In genomic region chr14:21702691-21703090, GRCm38 (mm10) we compare ENCODE assay signal across 18 mouse cellular contexts. TPM values are rescaled to one million over a fixed set of nuclear protein-coding genes. Genes with fewer than 3 reads are reported as not detected.
"Had no signal": no experiment of that assay in that cellular context is flagged by ENCODE, and none has a peak within 500 bp of the region (broad histone marks: within the 10 kb centered on the region; RNA-seq: fewer than 3 reads in every experiment).

No protein-coding gene starts in this region.

- H3K9ac ChIP-seq: liver, embryonic 15.5 days; lung, embryonic 15.5 days; midbrain, embryonic 15.5 days had no signal

- H3K4me3 ChIP-seq: left cerebral cortex, adult 2 months; limb, embryonic 10.5 days; liver, embryonic 15.5 days; lung, embryonic 15.5 days; midbrain, embryonic 15.5 days had no signal

- H3K9me3 ChIP-seq: limb, embryonic 10.5 days; liver, embryonic 15.5 days; lung, embryonic 15.5 days; midbrain, embryonic 15.5 days had no signal

- H3K4me2 ChIP-seq: liver, embryonic 11.5 days; liver, embryonic 15.5 days; lung, embryonic 15.5 days; midbrain, embryonic 11.5 days; midbrain, embryonic 15.5 days had no signal

- H3K27me3 ChIP-seq: lung, embryonic 15.5 days; midbrain, embryonic 15.5 days had no signal

- DNase-seq: kidney, adult 8-10 months; thymus, adult 2 months; thymus, postnatal 25 days had no signal

- H3K4me1 ChIP-seq: liver, embryonic 15.5 days had no signal

- H3K36me3 ChIP-seq: limb, embryonic 10.5 days; liver, embryonic 15.5 days; lung, embryonic 15.5 days; midbrain, embryonic 15.5 days had no signal

- H3K27ac ChIP-seq: kidney, postnatal 0 days; left cerebral cortex, adult 2 months; limb, embryonic 10.5 days; liver, embryonic 15.5 days; lung, embryonic 15.5 days; midbrain, embryonic 15.5 days; stomach, postnatal 0 days had no signal

- ATAC-seq: intestine, postnatal 0 days; midbrain, embryonic 15.5 days had no signal

RNA-seq across cellular contexts. Expression of gene Dupd1, which starts 11.7 kb away (rescaled TPM):
- total RNA-seq: left cerebral cortex, adult 2 months; left cerebral cortex, postnatal 14 days; megakaryocyte progenitor cell, adult 5-6 weeks; neutrophil, adult 5-6 weeks had no signal
- polyA plus RNA-seq: intestine, postnatal 0 days; kidney, postnatal 0 days; lung, embryonic 15.5 days; midbrain, embryonic 11.5 days; midbrain, embryonic 15.5 days; stomach, postnatal 0 days; urinary bladder, adult 2 months had no signal

RNA-seq across cellular contexts. Expression of gene Dusp13, which starts 48.3 kb away (rescaled TPM):
- total RNA-seq: left cerebral cortex, adult 2 months; megakaryocyte progenitor cell, adult 5-6 weeks; neutrophil, adult 5-6 weeks had no signal
- polyA plus RNA-seq: kidney, postnatal 0 days; limb, embryonic 10.5 days; liver, embryonic 11.5 days; lung, embryonic 15.5 days; midbrain, embryonic 11.5 days; midbrain, embryonic 15.5 days; neural tube, embryonic 11.5 days had no signal
